Mouse (Mus musculus) liver, embryonic 16.5 days (tissue): Measurements from ENCODE around the gene Sipa1l3. TPM values are rescaled to one million over a fixed set of nuclear protein-coding genes. Genes with fewer than 3 reads are reported as not detected.

Experiments used
- ATAC-seq: fragments of 200-750 bp; cut with Nextera tagmentation; 2 replicates; pipeline ENCODE4 v1.8.0; 2017; ENCODE audit warnings: low read depth, mild to moderate bottlenecking, moderate number of reproducible peaks, moderate library complexity
- H3K27ac ChIP-seq: fragments of 300-500 bp; sonication (generic); 2 replicates; pipeline ENCODE4 v1.5.1; 2014; ENCODE audit warnings: mild to moderate bottlenecking, low read length
- H3K27me3 ChIP-seq: fragments of 300-500 bp; sonication (generic); 2 replicates; pipeline ENCODE4 v1.6.1; 2014; ENCODE audit warnings: low read depth, low read length, mixed read lengths; ENCODE audit not compliant: control insufficient read depth, insufficient read depth
- H3K36me3 ChIP-seq: fragments of 300-500 bp; sonication (generic); 2 replicates; pipeline ENCODE4 v1.6.1; 2014; ENCODE audit warnings: mild to moderate bottlenecking; ENCODE audit not compliant: control insufficient read depth, insufficient read depth
- H3K4me1 ChIP-seq: fragments of 300-500 bp; sonication (generic); 2 replicates; pipeline ENCODE4 v1.6.1; 2014; ENCODE audit warnings: low read depth, low read length, mixed read lengths; ENCODE audit not compliant: control insufficient read depth
- H3K4me2 ChIP-seq: fragments of 300-500 bp; sonication (generic); 2 replicates; pipeline ENCODE4 v1.6.1; 2014; ENCODE audit warnings: low read depth, low read length, mixed read lengths
- H3K4me3 ChIP-seq: fragments of 300-500 bp; sonication (generic); 2 replicates; pipeline ENCODE4 v1.5.1; 2014; ENCODE audit warnings: low read depth, mild to moderate bottlenecking, low read length
- H3K9ac ChIP-seq: fragments of 300-500 bp; sonication (generic); 2 replicates; pipeline ENCODE4 v1.6.1; 2014; ENCODE audit warnings: low read depth, low read length
- H3K9me3 ChIP-seq: fragments of 300-500 bp; sonication (generic); replicated peaks from 2 replicates; pipeline ENCODE4 v1.6.1; 2016; ENCODE audit warnings: low read length; ENCODE audit not compliant: control insufficient read depth
- WGBS: fragments of 180-500 bp; shearing (Covaris S2); extraction: QIAGEN DNeasy Blood & Tissue Kit; methylation state at CpG from one replicate; pipeline ENCODE4 v1.1.7; 2014; ENCODE audit not compliant: insufficient replicate concordance; 5-methylcytosine and 5-hydroxymethylcytosine counted together
- polyA plus RNA-seq: library from polyadenylated mRNA; unstranded; fragments of >200 nt; fragmentation: Nextera tagmentation; extraction: Ambion mirVana; gene quantifications from 2 replicates; pipeline ENCODE4 v1.2.1, GENCODE M21; 2015

The Sipa1l3 gene
- polyA plus RNA-seq, 1 experiment from 2014 or later: 2.4 TPM

- Histone ChIP-seq H3K36me3 (no peaks in the 10 kb centered on the region), H3K9ac (peak overlapping the region; percentile 69; the same call in 1 of the 2 replicates), H3K4me1 (peaks cover 9% of the 10 kb centered on the region), H3K4me2 (peak overlapping the region; percentile 83), H3K4me3 (peak overlapping the region; percentile 66), H3K27ac (no peak overlapping the region), H3K9me3 (no peaks in the 10 kb centered on the region), H3K27me3 (peaks cover 12% of the 10 kb centered on the region)
- WGBS: 10% methylated on average over 13 of the region's 13 CpGs
- no peak for ATAC-seq
These were observed 237.6 kb downstream of the Sipa1l3 start for GRCm38 (mm10) chr7:29280801-29281200.

GRCm38 (mm10) chr7:29279924-29280323 is 238.5 kb downstream of the Sipa1l3 start:
- H3K27me3 ChIP-seq: peaks cover 12% of the 10 kb centered on the region
- 73% methylated on average over 8 of the region's 8 CpGs for WGBS
- no peaks in the 10 kb centered on the region for H3K36me3 ChIP-seq
- no peak overlapping the region for H3K4me2 ChIP-seq
- ATAC-seq: no peak
- H3K27ac ChIP-seq: no peak overlapping the region
- H3K4me1 ChIP-seq: peaks cover 9% of the 10 kb centered on the region
- no peak overlapping the region for H3K4me3 ChIP-seq
- no peaks in the 10 kb centered on the region for H3K9me3 ChIP-seq
- no peak overlapping the region for H3K9ac ChIP-seq

- no peak overlapping the region for H3K4me2 ChIP-seq
- H3K4me1 ChIP-seq: peaks cover 9% of the 10 kb centered on the region
- no peaks in the 10 kb centered on the region for H3K36me3 ChIP-seq
- peaks cover 12% of the 10 kb centered on the region for H3K27me3 ChIP-seq
- H3K9me3 ChIP-seq: no peaks in the 10 kb centered on the region
- no peak overlapping the region for H3K4me3 ChIP-seq
- no peak overlapping the region for H3K9ac ChIP-seq
- ATAC-seq: no peak
- H3K27ac ChIP-seq: no peak overlapping the region
These were observed 239.2 kb downstream of the Sipa1l3 start for GRCm38 (mm10) chr7:29279261-29279660.

GRCm38 (mm10) chr7:29277510-29277909 is 240.9 kb downstream of the Sipa1l3 start:
- Histone ChIP-seq H3K9me3 (no peaks in the 10 kb centered on the region), H3K27me3 (peaks cover 11% of the 10 kb centered on the region), H3K9ac (no peak overlapping the region), H3K27ac (no peak overlapping the region), H3K4me1 (peaks cover 9% of the 10 kb centered on the region), H3K36me3 (no peaks in the 10 kb centered on the region), H3K4me3 (no peak overlapping the region), H3K4me2 (no peak overlapping the region)
- ATAC-seq: no peak
- WGBS: 61% methylated on average over 4 of the region's 4 CpGs

GRCm38 (mm10) chr7:29276715-29277114 is 241.7 kb downstream of the Sipa1l3 start:
- no peaks in the 10 kb centered on the region for H3K9me3 ChIP-seq

GRCm38 (mm10) chr7:29271687-29272465 is 246.6 kb downstream of the Sipa1l3 start:
- H3K9me3 ChIP-seq: no peaks in the 10 kb centered on the region
- no peaks in the 10 kb centered on the region for H3K4me1 ChIP-seq
- H3K36me3 ChIP-seq: no peaks in the 10 kb centered on the region
- H3K4me3 ChIP-seq: no peak overlapping the region
- ATAC-seq: no peak
- WGBS: 65% methylated on average over 8 of the region's 8 CpGs
- no peak overlapping the region for H3K9ac ChIP-seq
- H3K27ac ChIP-seq: no peak overlapping the region
- H3K27me3 ChIP-seq: no peaks in the 10 kb centered on the region
- no peak overlapping the region for H3K4me2 ChIP-seq

More at GRCm38 (mm10) chr7:29276715-29277114, 241.7 kb downstream of the Sipa1l3 start:
- H3K4me3 ChIP-seq: no peak overlapping the region
- ATAC-seq: no peak
- H3K36me3 ChIP-seq: no peaks in the 10 kb centered on the region
- no peak overlapping the region for H3K9ac ChIP-seq
- WGBS: 63% methylated on average over 5 of the region's 5 CpGs
- no peak overlapping the region for H3K27ac ChIP-seq
- peaks cover 7% of the 10 kb centered on the region for H3K27me3 ChIP-seq
- no peak overlapping the region for H3K4me2 ChIP-seq
- peaks cover 2% of the 10 kb centered on the region for H3K4me1 ChIP-seq

- Histone ChIP-seq H3K4me1 (no peaks in the 10 kb centered on the region), H3K9ac (no peak overlapping the region), H3K9me3 (no peaks in the 10 kb centered on the region), H3K4me2 (no peak overlapping the region), H3K27me3 (no peaks in the 10 kb centered on the region), H3K4me3 (no peak overlapping the region), H3K36me3 (no peaks in the 10 kb centered on the region), H3K27ac (no peak overlapping the region)
- 55% methylated on average over 4 of the region's 4 CpGs for WGBS
- no peak for ATAC-seq
These were observed 248.0 kb downstream of the Sipa1l3 start for GRCm38 (mm10) chr7:29270445-29270844.

Other genes starting within 250 kb of the Sipa1l3 start
- 30.9 and 38.6 TPM in 2 replicates for gene Spint2, start 236.7 kb downstream of the Sipa1l3 start, polyA plus RNA-seq
- gene Ppp1r14a, start 229.3 kb downstream of the Sipa1l3 start, polyA plus RNA-seq: 2.5 and 2.7 TPM in 2 replicates
- gene Dpf1, start 214.7 kb downstream of the Sipa1l3 start, polyA plus RNA-seq: 1.2 and 1.5 TPM in 2 replicates
- gene Catsperg2, start 208.4 kb upstream of the Sipa1l3 start, polyA plus RNA-seq: not detected in 2 replicates
- gene Zfp84, start 249.9 kb upstream of the Sipa1l3 start, polyA plus RNA-seq: 3.4 and 3.8 TPM in 2 replicates